Mouse (Mus musculus) gonadal fat pad, adult 2 months (tissue): ENCODE data around the gene Zfp882. TPM values are rescaled to one million over a fixed set of nuclear protein-coding genes. Genes with fewer than 3 reads are reported as not detected.
"Not testable (repeated sequence)": the region's sequence is repeated elsewhere in the genome, so short reads cannot be mapped to it uniquely, and the experiment has no call there.

Experiments
- DNase-seq: peaks from one replicate; pipeline ENCODE4 v3.0.0-alpha.2; 2012; ENCODE audit warnings: low read depth
- polyA plus RNA-seq: library from polyadenylated mRNA; depleted of rRNA; stranded (reverse); fragments of >200 nt; gene quantifications from 2 replicates; pipeline ENCODE4 v1.2.3, GENCODE M21; 2012; rRNA removed

Gene Zfp882
- 0.66 and 0.95 TPM in 2 replicates for polyA plus RNA-seq

DNA sequence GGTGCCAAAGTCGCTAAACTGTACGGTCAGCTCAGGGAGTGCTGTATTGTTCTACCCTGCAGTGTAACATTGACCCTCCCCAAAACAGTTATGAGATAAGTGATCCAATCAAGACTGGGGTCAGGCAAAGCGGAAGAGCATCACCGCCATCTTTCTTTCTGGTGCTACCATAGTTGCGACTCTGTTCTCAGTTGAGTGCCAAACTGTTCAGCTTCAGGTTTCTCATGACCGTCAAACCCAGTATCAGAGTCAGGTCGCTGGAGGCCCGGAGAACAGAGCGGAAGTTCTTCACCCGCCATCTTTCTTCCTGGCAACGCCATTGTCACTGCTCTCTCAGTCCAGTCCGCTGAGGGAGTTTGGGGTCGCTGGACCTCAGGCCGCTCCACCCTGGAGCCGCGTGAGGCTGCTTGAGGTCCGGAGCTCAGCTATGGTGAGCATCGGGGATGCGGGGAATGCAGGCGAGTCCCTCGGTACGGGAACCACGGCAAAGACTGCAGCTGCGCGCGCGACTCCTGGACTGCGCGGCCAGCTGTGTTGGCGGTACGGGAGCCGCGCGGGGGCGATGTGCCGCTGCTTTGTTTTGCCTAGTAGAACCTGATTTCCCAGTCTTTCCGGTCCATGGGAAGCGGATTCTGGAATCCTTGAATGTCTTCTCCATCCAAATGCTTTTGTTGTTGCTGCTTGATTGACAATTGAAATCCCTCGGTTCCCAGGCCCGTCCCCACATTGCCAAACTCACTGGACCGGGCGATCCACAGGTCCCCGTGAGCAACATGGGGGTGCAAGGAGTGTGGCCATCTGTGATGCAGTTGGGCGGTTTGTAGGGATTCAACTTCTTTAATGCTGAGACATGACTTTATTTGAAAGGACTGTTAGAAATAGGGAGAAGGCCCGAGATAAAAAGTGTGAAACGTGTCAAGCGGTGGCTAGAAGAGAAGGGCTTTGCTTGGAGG lies at the start of gene Zfp882, which contains the start of gene Zfp617:
Zfp882 (plus strand) TSS at position 300 of the 953 bp plus-strand sequence.
Zfp617 (plus strand) TSS at position 327 of the 953 bp plus-strand sequence.
- DNase-seq: peak; percentile 62

DNA sequence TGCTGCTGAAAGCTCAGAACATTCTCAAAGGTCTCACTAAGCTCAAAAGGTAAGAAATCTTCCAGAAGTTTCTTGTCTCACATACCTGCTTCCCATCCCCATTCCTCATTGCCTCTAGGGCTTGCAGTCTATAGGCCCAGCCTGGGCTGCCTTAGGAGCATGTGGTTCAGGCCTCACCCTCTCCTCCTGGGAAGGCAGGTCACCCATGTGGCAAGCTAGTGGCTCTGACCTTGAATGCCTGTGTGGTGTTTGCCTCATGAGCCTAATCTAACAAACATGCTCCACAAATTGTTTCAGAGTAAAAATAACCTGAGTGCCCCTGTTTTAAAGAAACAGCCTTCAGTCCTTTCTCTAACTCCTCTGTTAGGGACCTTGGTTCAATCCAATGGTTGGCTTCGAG lies 46.9 kb upstream of the Zfp882 start:
- not testable (repeated sequence) for DNase-seq

DNA sequence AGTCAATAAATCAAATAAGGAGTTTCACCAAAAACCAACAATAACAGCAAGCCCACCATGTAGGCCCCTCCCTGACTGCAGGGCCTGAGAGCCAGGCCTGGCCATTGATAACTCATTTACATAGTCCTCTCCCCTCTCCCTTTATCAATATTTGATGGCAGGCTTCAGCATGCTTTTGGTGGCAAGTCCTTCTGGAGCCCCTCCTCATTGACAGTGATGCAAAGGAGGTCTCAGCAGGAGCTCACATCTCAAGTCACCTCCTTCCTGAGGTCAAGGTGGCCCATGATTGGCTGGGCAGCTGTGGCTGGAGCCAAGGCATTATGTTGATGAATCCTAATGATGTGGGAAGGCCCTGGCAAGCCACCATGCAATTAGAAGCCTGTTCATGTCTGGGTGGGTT lies 46.4 kb upstream of the Zfp882 start:
- not testable (repeated sequence) for DNase-seq

DNA sequence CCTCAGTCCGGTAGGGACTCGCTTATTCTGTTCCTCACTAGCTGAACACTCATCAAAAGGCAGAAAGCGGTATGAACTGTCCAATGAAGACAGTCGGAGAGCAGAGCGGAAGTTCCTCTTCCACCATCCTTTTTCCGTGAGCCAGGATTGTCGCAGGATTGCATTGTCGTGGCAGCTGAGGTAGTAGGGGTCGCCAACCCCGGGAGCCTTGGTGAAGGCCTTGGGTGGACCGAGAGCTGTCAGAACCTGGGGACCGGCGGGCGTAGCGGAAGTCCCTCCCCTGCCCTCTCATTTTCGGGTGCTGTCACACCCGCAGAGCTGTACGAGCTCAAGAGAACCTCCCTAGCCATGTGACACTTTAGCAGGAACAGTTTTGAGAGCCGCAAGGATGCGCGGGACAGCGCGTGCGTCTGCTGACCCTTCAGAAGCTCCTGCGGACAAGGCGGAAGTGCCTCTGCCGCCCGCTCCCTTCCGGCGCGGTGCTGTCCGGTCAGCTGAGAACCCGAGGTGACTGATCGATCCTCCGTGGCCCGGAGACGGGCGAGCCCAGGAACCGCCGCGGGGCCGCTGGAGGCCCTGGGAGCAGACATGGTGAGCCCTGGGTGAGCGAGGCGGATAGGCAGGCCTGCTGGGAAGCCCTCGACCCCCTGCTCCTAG lies 26.7 kb upstream of the Zfp882 start, which contains the start of gene Zfp709:
Zfp709 (plus strand) TSS at position 402 of the 657 bp plus-strand sequence.
- DNase-seq: peak; percentile 19

DNA sequence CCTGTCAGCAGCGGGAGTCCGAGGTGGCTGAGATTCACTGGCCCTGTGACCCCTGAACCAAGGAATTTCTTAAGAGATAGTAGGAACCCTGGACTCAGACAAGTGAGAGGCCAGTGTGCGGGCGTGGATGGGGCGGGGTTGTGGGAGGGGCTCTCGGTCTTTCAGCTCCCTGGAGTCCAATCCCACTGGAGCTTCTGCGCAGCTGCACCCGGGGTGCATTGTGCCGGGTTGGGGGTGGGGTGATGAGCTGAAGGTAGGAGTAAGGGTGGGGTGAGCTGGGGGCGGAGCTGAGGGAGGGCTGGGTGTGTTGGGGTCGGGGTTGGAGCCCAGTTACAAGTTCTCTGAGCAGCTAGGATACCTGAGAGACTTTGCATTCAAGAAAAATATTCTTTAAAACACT lies 7.7 kb upstream of the Zfp882 start:
- not testable (repeated sequence) for DNase-seq

DNA sequence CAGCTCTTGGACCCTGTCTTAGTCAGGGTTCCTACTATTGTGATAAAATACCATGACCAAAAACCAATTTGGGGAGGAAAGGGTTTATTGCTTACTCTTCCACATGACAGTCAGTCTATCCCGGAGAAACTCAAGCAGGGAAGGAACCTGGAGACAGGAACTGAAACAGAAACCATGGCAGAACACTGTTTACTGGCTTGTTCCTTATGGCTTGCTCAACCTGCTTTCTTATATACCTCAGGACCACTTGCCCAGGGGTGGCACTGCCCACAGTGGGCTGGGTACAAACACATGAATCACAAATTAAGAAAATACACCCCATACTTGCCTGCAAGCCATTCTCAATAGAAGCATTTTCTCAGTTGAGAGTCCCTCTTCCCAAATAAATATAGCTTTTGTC lies 5.3 kb upstream of the Zfp882 start:
- DNase-seq: not testable (repeated sequence)

DNA sequence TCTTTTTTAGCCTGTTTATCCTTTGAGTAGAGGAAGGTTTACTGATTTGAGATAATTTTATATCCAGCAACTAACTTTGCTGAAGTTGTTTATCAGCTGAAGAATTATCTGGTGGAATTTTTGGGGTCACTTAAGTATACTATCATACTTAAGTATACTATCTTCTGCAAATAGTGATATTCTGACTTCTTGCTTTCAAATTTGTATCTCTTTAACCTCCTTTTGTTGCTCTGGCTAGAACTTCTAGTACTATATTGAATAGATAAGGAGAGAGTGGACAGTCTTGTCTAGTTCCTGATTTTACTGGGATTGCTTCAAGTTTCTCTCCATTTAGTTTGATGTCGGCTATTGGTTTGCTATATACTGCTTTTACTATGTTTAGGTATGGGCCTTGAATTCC lies 1.6 kb upstream of the Zfp882 start:
- DNase-seq: no peak

DNA sequence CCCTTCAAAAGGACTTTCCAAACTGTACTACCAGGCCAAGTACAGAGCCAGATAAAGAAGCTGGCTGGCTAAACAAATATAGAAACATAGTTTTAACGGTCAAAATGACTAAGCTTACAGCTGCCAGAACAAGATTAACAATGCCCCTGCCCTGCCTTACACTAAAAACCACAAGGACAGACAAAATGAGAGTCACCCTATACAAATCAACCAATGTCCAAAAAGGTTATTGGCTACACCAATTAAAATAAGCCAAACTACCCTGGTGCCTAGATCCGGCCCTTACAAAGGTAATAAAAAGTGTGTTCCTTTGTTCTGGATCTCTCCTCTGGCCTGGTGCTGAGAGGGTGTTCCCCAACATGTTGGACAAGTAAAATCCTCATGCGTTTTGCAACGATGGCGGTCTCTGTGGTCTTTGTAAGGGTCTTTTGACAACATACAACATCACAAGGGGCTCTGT lies 580 bp upstream of the Zfp882 start:
- no peak for DNase-seq

DNA sequence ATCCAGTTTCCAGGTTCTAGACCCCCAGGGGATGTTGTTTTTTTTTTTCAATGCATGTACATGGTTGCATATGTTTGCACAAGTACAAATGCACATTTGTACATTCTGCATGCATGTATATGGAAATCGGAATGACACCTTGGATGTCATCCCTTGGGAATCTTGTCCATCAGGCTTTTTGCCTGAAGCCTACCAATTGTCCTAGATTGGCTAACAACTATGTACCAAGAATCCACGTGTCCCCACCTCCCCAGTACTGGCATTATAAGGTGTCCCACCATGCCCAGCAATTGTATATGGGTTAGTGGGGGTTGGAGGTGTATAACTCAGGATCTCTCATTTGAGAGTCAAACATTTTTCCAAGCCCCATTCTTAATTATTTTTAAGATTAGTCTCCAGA lies 3.9 kb downstream of the Zfp882 start:
- no peak for DNase-seq

DNA sequence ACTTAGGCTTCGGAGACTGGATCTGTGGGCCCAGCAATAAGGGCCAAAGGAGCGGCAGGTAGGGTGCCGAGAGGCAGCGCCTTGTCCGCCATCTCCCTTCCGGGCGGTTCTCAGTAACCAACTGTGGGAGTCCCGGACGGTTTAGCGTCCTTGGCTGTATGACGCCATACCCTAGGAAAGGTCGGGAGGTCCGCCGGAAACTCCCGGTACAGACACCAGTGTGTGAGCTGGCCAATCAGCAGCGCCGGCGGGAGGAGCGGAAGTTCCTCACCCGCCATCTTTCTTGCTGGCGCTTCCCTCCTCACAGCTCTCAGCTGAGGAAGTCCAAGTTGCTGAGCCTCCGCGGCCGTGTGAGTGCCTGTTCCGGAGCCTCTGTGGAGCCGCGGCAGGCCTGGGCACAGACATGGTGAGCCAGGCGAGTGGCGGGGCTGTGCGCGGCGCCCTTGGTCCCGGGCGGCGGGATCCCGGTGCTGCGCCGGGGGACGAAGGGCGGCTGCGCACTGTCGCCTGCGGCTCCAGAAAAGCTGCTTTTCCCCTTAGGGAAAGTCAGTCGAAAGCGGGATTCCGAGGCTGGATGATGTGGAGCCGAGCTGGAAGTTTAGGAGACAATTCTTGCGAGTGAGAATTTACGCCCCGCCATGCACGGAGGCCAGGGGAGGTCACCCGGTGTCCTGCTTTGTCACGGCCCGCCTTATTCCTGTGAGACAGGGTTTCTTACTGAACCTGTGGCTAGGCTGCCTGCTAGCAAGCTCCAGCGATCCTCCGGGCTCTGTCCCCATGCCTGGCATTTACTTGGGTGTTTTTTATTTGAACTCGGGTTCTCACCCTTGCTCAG lies 14.4 kb downstream of the Zfp882 start:
- peak; percentile 62 for DNase-seq

DNA sequence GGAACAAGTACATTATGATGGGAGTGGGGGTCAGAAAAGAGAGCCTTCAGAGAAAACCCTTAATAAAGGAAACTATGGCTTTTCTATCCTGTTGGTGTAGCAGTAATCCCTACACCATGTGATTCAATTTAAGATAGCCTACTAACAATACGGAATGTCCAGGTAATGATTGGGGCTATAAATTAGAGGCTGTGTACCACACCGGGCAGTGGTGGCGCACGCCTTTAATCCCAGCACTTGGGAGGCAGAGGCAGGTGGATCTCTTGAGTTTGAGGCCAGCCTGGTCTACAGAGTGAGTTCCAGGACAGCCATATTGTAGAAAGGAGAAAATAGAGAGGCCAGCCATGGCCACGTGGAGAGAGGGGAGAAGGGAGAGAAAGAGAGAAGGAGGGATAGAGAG lies 17.4 kb downstream of the Zfp882 start:
- no peak for DNase-seq

DNA sequence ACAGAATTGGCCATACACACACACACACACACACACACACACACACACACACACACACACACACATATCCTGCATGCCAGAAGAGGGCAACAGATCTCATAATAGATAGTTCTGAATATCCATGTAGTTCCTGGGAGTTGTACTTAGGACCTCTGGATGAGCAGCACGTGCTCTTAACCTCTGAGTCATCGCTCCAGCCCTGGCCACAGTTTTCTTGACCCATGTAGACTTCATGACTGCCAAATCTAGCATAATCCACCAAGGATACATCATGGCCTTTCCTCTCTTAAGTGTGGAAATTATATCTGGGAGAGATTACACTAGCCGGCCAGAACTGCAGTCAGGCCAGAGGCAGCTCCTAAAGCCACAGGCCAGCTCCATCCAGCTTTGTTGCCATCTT lies 18.1 kb downstream of the Zfp882 start:
- no peak for DNase-seq

DNA sequence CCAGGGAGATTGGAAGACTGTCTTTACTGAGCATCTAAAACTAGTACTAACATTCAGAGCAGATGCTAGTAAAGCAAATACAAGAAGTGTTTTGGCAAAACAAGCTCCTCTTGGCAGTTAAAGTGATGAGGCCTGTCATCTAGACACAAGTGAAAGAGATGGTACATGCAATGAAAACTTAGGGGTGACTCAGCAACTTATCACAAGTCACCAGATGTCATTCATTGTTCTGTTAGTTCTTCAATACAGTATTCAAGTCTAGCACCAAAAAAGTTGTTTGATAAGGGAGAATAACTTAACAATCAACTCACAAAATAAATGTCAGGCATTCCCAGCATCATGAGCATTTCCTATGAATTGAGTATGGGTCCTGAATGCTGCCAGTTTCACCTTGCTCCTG lies 19.4 kb downstream of the Zfp882 start:
- DNase-seq: no peak

DNA sequence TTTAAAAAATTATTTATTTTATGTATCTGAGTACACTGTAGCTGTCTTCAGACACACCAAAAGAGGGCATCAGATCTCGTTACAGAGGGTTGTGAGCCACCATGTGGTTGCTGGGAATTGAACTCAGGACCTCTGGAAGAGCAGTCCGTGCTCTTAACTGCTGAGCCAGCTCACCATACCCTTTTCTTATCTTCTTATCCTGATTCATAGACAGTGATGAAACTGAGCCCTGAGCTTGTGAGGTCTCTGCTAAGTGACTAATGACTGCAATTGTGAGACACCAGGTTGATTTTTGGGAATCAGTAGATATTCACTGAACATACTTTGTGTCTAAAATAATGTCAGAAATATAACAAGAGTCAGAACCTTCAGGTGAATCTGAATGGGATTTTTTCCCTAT lies 29.6 kb downstream of the Zfp882 start:
- DNase-seq: not testable (repeated sequence)

DNA sequence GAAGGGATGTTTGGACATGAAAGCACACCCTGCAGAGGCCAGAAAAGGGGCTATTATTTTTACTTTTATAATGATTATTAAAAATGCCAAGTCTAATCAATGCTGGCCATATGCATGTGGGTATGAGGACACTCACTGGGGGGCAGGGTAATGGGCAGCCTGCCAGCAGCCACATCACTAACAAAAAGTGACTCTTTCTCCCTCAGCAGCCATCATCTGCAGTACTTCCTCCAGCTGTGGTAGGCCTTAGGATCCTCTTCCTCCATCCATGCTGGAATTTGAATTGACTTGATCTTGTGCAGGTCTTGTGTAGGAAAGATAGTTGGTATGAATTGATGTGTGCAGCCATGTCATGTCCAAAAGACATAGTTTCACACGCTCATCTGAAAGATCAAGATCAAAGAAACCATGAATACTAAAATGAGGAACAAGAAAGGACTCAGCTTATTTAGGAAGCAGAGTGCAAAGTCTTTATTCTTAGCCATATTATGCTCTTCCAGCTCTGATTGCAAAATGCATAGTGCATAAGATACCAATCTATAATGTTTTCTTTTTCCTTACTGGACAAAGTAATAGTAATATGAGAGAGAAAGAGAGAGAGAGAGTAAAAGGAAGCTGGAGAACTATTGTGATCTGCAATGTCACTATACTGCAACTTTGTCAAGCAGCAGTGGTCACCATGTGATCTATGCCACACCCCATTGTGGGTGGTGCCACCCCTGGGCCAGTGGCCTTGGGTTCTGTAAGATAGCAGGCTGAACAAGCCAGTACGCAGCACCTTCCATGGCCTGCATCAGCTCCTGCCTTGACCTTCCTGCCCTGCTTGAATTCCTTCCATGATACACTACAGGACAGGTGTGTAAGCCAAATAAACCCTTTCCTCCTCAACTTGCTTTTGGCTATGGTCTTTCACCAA lies 32.1 kb downstream of the Zfp882 start:
- DNase-seq: no peak

DNA sequence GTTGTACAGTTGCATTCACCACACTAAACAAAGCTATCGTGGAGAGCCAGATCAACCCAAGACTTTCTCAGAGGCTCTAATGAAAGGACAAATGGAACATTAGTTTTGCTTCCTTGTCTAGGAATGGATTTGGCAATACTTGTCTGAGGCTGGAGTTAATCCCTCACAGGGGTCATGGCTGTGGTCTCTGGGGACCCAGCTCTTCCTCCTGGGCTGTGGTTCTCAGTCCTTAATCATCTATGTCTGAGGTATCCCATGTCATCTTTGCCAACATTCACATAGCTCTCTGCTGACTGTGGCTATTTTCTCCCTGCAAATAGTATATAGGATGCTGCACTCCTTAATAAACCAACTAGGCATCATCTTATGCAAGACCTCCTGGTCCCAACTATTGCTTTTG lies 33.4 kb downstream of the Zfp882 start:
- no peak for DNase-seq

DNA sequence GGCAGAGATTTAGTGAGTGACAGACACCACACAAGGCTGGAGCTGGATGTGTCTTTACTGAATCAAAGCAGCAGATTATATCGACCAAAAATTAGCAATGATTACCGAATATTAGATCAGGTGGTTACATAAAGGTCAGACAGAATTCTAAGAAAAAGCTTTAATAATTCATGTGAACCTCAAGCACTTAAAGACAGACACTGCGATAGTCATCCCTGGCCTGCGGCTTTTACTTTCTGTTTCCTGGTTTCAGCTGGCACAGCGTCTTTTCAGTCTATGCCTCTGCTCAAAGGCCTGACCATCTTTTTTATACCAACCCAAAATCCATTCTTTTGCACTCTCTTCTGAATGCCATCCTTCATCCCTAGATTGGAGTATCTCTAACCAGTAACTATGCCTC lies 40.2 kb downstream of the Zfp882 start:
- DNase-seq: no peak

DNA sequence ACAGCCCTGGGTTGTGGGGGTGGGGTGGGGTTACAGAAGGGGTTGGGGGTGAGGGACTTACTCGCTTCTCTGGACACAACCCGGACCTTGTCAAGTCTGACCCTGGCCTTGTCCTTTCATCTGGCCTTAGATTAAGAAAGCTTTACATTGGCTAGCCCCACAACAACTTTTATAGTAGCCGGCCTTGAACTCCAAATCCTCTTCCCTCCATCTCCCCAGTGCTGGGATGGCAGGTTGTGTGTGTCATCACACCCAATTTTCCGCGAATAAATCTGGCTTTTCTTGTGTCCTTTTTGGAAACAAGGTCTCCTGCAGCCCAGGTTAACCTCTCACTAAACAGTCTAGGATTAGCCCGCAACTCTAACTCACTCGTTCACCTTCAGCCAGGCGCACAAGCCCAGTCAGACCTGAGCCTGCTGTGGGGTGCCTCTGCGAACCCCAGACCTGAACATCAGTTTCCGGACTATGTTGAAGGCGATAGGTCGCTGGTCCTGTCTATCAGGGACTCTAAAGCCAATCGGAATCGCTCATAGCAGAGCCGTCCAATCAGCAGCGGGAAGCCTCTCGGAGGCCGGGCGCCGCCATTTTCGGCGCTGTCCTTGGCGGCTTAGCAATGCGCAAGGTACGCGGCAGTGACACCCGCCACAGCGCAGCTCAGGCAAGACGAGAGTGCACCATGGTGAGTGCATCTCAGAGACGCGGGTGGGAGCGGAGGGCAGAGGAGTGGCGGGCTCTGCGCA lies 42.2 kb downstream of the Zfp882 start, which contains the start of gene Zfp961:
Zfp961 (plus strand) TSS at position 557 of the 740 bp plus-strand sequence.
- peak; percentile 89 for DNase-seq

DNA sequence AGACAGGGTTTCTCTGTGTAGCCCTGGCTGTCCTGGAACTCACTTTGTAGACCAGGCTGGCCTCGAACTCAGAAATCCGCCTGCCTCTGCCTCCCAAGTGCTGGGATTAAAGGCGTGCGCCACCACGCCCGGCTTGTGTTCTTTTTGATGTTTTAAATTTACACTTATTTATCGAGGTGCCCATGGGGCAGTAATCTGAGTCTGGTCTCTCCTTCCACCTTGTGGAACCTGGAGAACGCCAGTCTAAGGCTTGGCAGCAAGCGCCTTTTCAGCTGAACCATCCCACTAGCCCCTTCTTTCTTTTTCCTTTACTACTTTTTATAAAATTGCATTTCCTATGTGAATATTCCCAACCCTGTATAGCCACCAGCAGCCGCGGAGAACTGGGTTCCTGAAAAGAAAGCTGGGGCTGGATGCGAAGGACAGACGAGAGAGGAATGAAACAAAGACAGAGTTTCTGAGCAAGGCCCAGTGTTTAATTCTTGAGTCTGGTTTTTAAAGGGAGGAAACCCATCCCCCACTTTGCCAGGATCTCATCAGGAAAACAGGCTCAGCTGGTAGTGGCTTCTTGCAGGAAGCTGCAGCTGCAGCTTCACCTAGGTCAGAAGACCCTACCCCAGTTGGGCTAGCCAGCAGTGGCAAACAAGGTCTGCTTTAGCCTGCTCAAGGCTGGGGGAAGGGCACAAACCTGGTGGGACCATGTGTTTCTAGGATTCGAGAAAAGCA lies 43.2 kb downstream of the Zfp882 start:
- DNase-seq: no peak
